Mouse (Mus musculus): ENCODE results near the gene Slc39a9. TPM values are rescaled to one million over a fixed set of nuclear protein-coding genes. Genes with fewer than 3 reads are reported as not detected.

Gene Slc39a9
- polyA plus RNA-seq, 1 experiment from 2014 or later, result 26.1 TPM

GRCm38 (mm10) chr12:80609928-80610327 lies 33.8 kb upstream of the Slc39a9 start:
- Histone ChIP-seq H3K4me1 (replicated peaks) (no peaks in the 10 kb centered on the region), H3K27me3 (no peaks in the 10 kb centered on the region), H3K4me3 (replicated peaks) (no peak overlapping the region), H3K27ac (no peak overlapping the region), H3K9me3 (no peaks in the 10 kb centered on the region), H3K9ac (replicated peaks) (no peak overlapping the region), H3K36me3 (0 out of 2 replicates have a peak, but pooled peaks cover 1% of the 10 kb centered on the region), H3K4me2 (replicated peaks) (no peak overlapping the region)
- no peak for ATAC-seq
- WGBS, result 84% methylated on average over 3 of the region's 3 CpGs

DNA sequence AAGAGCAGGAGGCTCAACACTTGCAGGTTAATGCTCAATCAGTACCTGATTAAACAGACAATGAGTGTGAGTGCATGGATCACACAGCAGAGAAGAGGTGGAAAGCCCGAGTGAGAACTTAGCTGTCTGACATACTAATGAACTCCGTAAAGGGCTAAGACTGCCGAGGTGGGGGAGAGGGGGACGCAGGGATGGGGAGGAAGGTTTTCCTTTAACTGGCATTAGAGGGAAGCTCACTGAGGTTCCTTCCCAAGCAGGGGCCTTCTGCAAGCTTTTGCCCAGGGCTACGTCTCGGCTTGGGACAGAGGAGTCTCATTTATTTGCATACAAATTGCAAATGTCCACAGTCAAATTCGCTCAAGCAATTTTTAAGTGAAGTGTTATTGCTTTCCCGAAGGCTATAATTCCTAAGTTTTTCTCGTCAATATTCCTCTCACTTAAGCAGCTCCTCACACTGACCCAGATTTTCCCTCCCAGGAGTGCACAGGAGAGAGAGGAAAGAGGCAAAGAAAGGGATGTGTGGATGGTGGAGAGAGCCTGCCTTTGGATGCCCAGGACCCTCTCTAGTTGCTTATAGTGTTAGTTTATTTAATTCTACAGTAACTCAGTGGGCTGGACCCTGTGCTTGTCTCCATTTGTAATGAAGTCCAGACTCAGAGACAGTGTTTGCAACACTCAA lies 31.4 kb upstream of the Slc39a9 start:
- WGBS, result 62% methylated on average over 9 of the region's 9 CpGs
- Histone ChIP-seq H3K9me3 (no peaks in the 10 kb centered on the region), H3K4me2 (replicated peaks) (no peak overlapping the region), H3K9ac (replicated peaks) (no peak overlapping the region), H3K27ac (peak overlapping the region; percentile 39; the same call in 1 of the 2 replicates), H3K4me3 (replicated peaks) (no peak overlapping the region), H3K36me3 (no peaks in the 10 kb centered on the region), H3K4me1 (replicated peaks) (no peaks in the 10 kb centered on the region), H3K27me3 (no peaks in the 10 kb centered on the region)
- ATAC-seq, result 0 out of 2 replicates have a peak, but pooled peaks have one; percentile 56

DNA sequence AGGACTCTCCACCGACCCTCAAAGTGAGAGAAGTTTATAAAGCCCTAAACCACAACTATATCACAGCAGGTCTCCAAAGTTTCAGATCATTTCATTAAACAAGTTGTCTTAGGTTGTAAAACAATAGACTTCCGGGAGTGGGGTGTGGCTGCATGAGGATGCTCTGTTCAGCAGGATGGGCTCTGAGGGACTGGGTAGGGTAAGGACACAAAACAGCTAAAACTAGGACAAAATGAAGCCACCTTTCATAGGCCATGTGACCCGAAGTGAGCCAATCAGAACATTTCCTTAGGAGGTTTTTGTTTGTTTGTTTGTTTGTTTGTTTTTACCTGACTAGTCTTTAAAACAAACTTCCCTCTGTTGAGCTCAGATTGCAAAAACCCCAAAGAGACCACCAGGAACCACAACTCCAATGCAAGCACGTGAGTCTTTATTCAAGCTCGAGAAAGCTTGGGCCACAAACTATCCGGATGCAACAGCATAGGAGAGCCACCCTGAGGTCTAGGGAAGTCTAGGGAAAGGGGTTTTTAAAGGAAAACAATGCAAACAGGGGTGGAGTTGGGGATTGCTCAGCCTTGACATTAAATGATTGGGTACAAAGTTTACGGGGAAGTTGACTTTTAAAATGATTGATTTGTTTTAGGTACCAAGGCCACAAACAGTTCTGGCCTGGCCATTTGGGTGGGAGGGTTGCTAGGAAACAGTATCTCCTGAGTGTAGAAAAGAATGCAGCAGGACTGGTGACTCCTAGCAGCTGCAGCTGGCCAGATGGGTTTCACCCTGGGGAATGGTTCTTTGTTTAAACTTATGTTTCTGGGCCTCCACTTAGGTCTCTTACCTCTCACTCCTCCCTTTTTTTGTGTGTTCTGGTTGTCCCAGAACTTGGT lies 28.1 kb upstream of the Slc39a9 start:
- WGBS, result 58% methylated on average over 7 of the region's 7 CpGs
- H3K27ac ChIP-seq, result no peak overlapping the region
- H3K4me3 ChIP-seq (replicated peaks), result no peak overlapping the region
- no peaks in the 10 kb centered on the region for H3K9me3 ChIP-seq
- no peaks in the 10 kb centered on the region for H3K36me3 ChIP-seq
- no peak for ATAC-seq
- no peak overlapping the region for H3K9ac ChIP-seq (replicated peaks)
- no peaks in the 10 kb centered on the region for H3K4me1 ChIP-seq (replicated peaks)
- no peaks in the 10 kb centered on the region for H3K27me3 ChIP-seq
- no peak overlapping the region for H3K4me2 ChIP-seq (replicated peaks)

DNA sequence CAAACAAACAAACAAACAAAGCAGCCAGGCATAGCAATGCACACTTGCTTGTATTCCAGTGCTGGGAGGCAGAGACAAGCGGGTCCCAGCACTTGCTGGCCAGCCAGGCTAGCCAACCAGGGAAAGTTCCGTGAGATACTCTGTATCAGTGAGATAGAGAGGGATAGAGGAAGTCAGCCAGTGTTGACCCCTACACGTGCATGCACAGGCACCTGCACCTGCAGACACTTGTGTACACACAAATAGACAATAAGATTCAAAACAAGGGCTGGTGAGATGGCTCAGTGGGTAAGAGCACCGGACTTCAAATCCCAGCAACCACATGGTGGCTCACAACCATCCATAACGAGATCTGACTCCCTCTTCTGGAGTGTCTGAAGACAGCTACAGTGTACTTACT lies 23.2 kb upstream of the Slc39a9 start:
- no peak for ATAC-seq
- Histone ChIP-seq H3K4me1 (replicated peaks) (no peaks in the 10 kb centered on the region), H3K36me3 (no peaks in the 10 kb centered on the region), H3K9ac (replicated peaks) (no peak overlapping the region), H3K9me3 (no peaks in the 10 kb centered on the region), H3K4me2 (replicated peaks) (no peak overlapping the region), H3K27me3 (no peaks in the 10 kb centered on the region), H3K4me3 (replicated peaks) (no peak overlapping the region), H3K27ac (no peak overlapping the region)
- 79% methylated on average over 5 of the region's 5 CpGs for WGBS

DNA sequence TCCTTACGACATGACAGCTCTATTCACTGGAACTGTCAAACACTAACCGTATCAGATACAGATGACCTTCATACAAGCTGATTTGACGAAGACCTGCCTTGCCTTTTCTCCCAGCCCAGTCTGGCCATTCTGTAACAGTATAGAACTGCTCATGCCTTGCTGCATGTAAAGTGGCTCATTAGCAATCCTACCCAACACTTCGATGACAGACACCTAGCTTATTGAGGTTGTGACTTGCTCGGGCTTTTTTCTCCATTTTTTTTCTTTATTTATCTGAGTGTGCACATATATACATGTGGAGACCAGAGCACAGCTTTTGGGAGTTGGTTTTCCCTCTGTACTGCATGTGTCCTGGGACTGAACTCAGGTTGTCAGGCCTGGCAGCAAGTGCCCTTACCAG lies 11.9 kb upstream of the Slc39a9 start:
- WGBS, result 88% methylated on average over 5 of the region's 5 CpGs
- H3K27ac ChIP-seq, result no peak overlapping the region
- H3K4me2 ChIP-seq (replicated peaks), result no peak overlapping the region
- H3K4me1 ChIP-seq (replicated peaks), result no peaks in the 10 kb centered on the region
- H3K27me3 ChIP-seq, result no peaks in the 10 kb centered on the region
- H3K9ac ChIP-seq (replicated peaks), result no peak overlapping the region
- no peak overlapping the region for H3K4me3 ChIP-seq (replicated peaks)
- no peaks in the 10 kb centered on the region for H3K9me3 ChIP-seq
- no peak for ATAC-seq
- H3K36me3 ChIP-seq, result peaks cover 52% of the 10 kb centered on the region

DNA sequence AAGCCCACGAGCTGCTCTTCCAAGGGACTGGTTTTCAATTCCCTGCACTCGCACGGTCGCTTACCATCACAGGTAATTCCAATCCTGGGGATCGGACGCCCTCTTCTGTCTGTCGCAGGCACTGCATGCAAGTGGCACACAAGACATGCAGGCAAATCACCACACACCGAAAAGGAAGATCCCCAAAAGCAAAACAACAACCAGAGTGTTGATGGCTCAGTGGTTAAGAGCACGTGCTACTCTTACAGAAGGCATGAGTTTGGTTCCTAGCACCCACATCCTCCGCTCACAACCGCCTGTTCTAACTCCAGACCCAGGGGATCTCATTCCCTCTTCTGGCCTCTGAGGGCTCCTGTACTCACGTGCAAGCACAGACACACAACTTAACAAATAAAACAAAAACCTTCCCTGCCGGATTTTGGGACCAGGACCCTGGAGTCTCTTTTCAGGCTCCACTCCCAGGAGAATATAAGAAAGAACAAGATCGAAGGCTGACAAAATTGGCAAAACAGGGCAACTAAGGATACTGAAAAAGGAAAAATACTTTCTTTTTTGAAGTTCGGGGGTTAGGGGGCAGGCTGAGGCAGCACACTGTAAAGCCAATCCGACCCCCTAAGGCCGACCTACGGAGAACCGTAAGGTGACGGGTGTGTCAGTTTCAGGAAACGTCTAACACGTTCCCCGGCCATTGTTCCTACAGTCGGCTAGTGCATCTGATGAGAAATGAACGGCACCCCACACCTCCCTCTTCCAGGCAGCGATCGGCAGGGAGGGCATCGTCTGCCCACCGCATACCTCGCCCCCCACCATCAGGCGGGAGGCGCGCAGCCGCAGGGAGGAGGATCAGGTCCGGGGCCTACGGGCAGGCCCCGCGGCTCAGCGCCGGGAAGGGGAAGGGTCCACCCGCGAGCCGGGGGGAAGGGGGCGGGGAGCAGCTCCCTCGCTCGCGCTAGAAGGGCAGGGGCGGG lies 674 bp upstream of the Slc39a9 start:
- peak overlapping the region; percentile 91 for H3K27ac ChIP-seq
- no peaks in the 10 kb centered on the region for H3K27me3 ChIP-seq
- 3% methylated on average over 46 of the region's 48 CpGs for WGBS
- H3K9ac ChIP-seq (replicated peaks), result peak overlapping the region; percentile 97
- peak; percentile 78 for ATAC-seq
- peaks cover 45% of the 10 kb centered on the region for H3K4me1 ChIP-seq (replicated peaks)
- peaks cover 37% of the 10 kb centered on the region for H3K36me3 ChIP-seq
- peak overlapping the region; percentile 99 for H3K4me3 ChIP-seq (replicated peaks)
- H3K9me3 ChIP-seq, result no peaks in the 10 kb centered on the region
- peak overlapping the region; percentile 97 for H3K4me2 ChIP-seq (replicated peaks)

DNA sequence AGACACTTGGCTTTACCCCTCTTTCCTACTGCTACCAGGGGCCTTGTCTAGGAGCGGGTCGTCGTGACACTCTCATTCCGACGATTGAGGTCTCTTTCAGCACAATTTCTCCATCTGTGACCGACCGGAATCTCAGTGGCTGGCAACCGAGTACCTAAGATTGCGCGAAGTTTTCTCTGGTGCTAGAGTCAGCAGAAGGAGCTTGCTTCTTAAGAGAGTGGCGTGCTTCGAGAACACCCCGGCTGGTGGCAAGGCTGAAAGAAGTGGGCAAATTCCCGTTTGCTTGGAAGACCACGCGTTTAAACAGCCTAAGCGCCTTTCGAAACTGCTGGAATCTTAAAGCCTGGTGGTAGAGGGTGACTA lies 804 bp downstream of the Slc39a9 start:
- peaks cover 48% of the 10 kb centered on the region for H3K4me1 ChIP-seq (replicated peaks)
- H3K9me3 ChIP-seq, result no peaks in the 10 kb centered on the region
- peak overlapping the region; percentile 99 for H3K4me3 ChIP-seq (replicated peaks)
- H3K9ac ChIP-seq (replicated peaks), result peak overlapping the region; percentile 97
- H3K36me3 ChIP-seq, result peaks cover 28% of the 10 kb centered on the region
- no peak overlapping the region for H3K27ac ChIP-seq
- WGBS, result 12% methylated on average over 18 of the region's 18 CpGs
- ATAC-seq, result no peak
- H3K4me2 ChIP-seq (replicated peaks), result peak overlapping the region; percentile 97
- no peaks in the 10 kb centered on the region for H3K27me3 ChIP-seq

GRCm38 (mm10) chr12:80646377-80646776 lies 2.7 kb downstream of the Slc39a9 start:
- H3K27ac ChIP-seq, result no peak overlapping the region
- no peaks in the 10 kb centered on the region for H3K27me3 ChIP-seq
- ATAC-seq, result no peak
- peaks cover 9% of the 10 kb centered on the region; the same call in 1 of the 2 replicates for H3K36me3 ChIP-seq
- H3K9ac ChIP-seq (replicated peaks), result peak overlapping the region; percentile 37; the same call in 1 of the 2 replicates
- peak overlapping the region; percentile 97 for H3K4me2 ChIP-seq (replicated peaks)
- 93% methylated on average over 3 of the region's 3 CpGs for WGBS
- peak overlapping the region; percentile 99 for H3K4me3 ChIP-seq (replicated peaks)
- no peaks in the 10 kb centered on the region for H3K9me3 ChIP-seq
- H3K4me1 ChIP-seq (replicated peaks), result peaks cover 48% of the 10 kb centered on the region

DNA sequence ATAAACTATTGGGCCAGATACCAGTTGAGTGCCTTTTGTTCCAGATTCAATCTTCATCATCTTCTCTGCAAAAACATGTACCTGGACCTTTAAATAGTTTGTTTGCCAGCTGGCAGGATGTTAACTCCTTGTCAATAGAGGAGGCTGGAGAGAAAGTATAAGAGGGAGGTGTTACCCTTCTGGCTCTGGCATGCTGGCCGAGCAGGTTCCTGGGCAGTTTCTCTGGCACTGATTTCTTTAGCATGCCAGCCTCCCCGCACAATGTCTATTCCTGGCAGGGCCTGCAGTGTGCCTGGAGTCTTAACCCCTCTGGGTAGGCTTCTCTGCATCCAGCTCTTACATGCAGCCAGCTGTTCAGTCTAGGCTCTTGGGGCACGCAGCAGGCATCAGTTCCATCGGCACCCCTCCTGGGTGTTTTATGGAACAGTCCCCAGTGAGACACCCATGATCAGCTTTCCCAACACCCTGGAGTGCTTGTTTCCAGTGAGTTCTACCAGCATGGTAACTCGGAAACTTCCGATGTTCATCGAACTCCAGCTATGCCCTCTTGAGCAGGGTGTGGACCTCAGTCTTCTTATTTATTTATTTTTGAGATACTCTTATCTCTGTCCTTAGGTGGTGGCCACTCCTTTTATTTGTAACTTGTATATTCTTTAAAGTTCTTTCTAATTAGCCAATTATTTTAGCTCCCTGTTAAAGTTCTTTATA lies 10.4 kb downstream of the Slc39a9 start:
- no peak for ATAC-seq
- H3K27me3 ChIP-seq, result no peaks in the 10 kb centered on the region
- no peaks in the 10 kb centered on the region for H3K4me1 ChIP-seq (replicated peaks)
- 91% methylated on average over 7 of the region's 7 CpGs for WGBS
- H3K27ac ChIP-seq, result no peak overlapping the region
- H3K4me2 ChIP-seq (replicated peaks), result no peak overlapping the region
- no peaks in the 10 kb centered on the region for H3K36me3 ChIP-seq
- H3K4me3 ChIP-seq (replicated peaks), result no peak overlapping the region
- no peak overlapping the region for H3K9ac ChIP-seq (replicated peaks)
- H3K9me3 ChIP-seq, result no peaks in the 10 kb centered on the region

DNA sequence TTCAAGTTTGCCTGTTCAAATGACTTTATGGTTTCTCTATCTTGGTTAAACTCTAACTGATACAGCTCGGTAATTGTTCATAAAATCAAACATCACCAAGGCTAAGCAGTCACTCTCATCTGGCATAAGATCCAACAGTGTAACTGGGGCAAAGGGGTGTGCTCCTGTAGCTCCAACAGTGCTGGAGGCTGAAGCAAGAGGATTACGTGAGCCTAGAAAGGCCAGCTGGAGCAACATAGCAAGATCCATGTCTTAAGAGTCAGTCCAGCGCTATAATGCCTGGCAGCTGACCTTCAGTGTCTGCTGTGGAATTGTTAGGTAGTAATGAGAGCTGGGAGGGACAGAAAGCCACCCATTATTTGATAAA lies 11.0 kb downstream of the Slc39a9 start:
- H3K9me3 ChIP-seq, result no peaks in the 10 kb centered on the region
- no peak overlapping the region for H3K4me2 ChIP-seq (replicated peaks)
- H3K27ac ChIP-seq, result no peak overlapping the region
- H3K27me3 ChIP-seq, result no peaks in the 10 kb centered on the region
- H3K36me3 ChIP-seq, result no peaks in the 10 kb centered on the region
- no peak overlapping the region for H3K4me3 ChIP-seq (replicated peaks)
- 89% methylated on average over 3 of the region's 3 CpGs for WGBS
- H3K9ac ChIP-seq (replicated peaks), result no peak overlapping the region
- ATAC-seq, result no peak
- H3K4me1 ChIP-seq (replicated peaks), result no peaks in the 10 kb centered on the region

GRCm38 (mm10) chr12:80658661-80659060 lies 15.0 kb downstream of the Slc39a9 start:
- H3K36me3 ChIP-seq, result peaks cover 12% of the 10 kb centered on the region
- H3K4me1 ChIP-seq (replicated peaks), result no peaks in the 10 kb centered on the region
- 84% methylated on average over 6 of the region's 6 CpGs for WGBS
- no peaks in the 10 kb centered on the region for H3K9me3 ChIP-seq
- H3K4me3 ChIP-seq (replicated peaks), result no peak overlapping the region
- no peak overlapping the region for H3K9ac ChIP-seq (replicated peaks)
- H3K4me2 ChIP-seq (replicated peaks), result no peak overlapping the region
- H3K27me3 ChIP-seq, result no peaks in the 10 kb centered on the region
- H3K27ac ChIP-seq, result no peak overlapping the region
- ATAC-seq, result no peak

All from midbrain, embryonic 13.5 days (tissue).